Mouse (Mus musculus): ENCODE measurements around the gene Bcas3. TPM values are rescaled to one million over a fixed set of nuclear protein-coding genes. Genes with fewer than 3 reads are reported as not detected.

Gene Bcas3
- total RNA-seq, 1 experiment from 2014 or later: 19.2 TPM

- peak in 1 of 2 experiments; percentile 29; a peak in 1 of 4 replicates for ATAC-seq (replicated peaks in 1 of 2; ENCODE audit: insufficient read depth in 1 of 2, low FRiP score in 2 of 2, low TSS enrichment in 1 of 2, low read depth in 1 of 2, poor library complexity in 2 of 2, severe bottlenecking in 2 of 2)
These were observed 380.6 kb downstream of the Bcas3 start for GRCm38 (mm10) chr11:85733577-85733976.

DNA sequence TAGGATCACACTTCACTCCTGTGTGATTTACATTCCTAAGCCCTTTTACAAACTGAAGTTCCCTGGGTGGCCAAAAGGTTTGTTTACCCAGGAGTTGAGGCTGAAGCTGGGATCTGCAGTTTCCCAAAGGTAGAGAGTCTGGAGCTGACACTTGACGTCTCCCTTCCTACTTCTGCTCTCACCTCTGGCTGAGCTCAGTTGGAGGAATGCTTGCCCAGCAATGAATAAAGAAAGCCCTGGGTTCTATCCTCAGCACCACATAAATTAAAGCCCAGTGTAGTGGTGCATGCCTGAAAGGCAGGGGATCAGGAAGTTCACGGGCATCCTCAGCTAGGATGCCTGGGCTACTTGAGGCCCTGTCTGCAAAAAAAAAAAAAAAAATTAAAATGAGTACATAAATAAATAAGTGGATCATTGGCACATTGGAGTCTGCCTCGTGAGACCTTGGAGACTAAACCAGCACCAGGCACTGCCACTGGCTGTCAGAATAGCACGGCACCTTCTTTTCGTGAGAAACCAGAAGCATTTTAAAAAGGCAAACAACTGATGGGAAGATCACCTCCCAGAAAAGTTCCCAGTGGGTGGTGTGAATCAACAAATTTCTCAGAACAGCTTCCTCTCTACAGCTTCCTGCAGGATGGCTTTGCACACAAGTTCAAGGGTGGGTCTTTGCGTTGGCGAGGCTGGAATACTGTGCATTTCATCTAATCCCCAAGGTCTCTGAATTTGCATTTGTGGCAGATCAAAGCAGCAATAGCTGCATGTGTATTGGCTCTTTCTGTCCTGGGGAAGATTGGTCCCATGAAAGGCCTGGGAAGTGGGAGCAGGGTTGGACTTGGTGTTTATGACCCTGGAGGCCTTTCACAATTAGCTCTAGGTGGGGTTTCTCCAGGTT, 381.6 kb downstream of the Bcas3 start:
- ATAC-seq (replicated peaks in 1 of 2; ENCODE audit: insufficient read depth in 1 of 2, low FRiP score in 2 of 2, low TSS enrichment in 1 of 2, low read depth in 1 of 2, poor library complexity in 2 of 2, severe bottlenecking in 2 of 2): no peak

- ATAC-seq (replicated peaks in 1 of 2; ENCODE audit: insufficient read depth in 1 of 2, low FRiP score in 2 of 2, low TSS enrichment in 1 of 2, low read depth in 1 of 2, poor library complexity in 2 of 2, severe bottlenecking in 2 of 2): no peak
These were observed 384.3 kb downstream of the Bcas3 start for GRCm38 (mm10) chr11:85737227-85737626.

DNA sequence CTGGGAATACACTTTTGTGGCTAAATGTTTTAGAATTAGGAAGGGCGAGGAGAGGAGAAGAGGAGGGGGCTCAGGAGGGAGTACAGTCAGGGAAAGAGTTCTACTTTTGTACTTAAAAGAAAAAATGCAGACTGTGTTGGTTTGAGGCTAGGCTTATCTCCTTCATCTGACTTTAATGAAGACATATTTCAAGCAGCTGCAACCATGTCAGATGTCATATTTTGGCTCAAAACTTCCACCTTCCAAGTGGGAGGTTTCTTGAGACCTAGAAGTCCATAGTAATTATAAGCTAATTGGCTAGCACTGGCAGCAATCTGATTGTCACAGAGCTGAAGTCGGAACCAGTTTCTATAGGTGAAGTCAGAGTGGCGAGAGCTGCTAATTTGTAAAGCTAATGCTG, 384.9 kb downstream of the Bcas3 start:
- ATAC-seq (replicated peaks in 1 of 2; ENCODE audit: insufficient read depth in 1 of 2, low FRiP score in 2 of 2, low TSS enrichment in 1 of 2, low read depth in 1 of 2, poor library complexity in 2 of 2, severe bottlenecking in 2 of 2): no peak

- ATAC-seq (replicated peaks in 1 of 2; ENCODE audit: insufficient read depth in 1 of 2, low FRiP score in 2 of 2, low TSS enrichment in 1 of 2, low read depth in 1 of 2, poor library complexity in 2 of 2, severe bottlenecking in 2 of 2): no peak
These were observed 385.6 kb downstream of the Bcas3 start for GRCm38 (mm10) chr11:85738585-85738984.

- ATAC-seq (replicated peaks in 1 of 2; ENCODE audit: insufficient read depth in 1 of 2, low FRiP score in 2 of 2, low TSS enrichment in 1 of 2, low read depth in 1 of 2, poor library complexity in 2 of 2, severe bottlenecking in 2 of 2): no peak
These were observed 386.5 kb downstream of the Bcas3 start for GRCm38 (mm10) chr11:85739266-85739977.

DNA sequence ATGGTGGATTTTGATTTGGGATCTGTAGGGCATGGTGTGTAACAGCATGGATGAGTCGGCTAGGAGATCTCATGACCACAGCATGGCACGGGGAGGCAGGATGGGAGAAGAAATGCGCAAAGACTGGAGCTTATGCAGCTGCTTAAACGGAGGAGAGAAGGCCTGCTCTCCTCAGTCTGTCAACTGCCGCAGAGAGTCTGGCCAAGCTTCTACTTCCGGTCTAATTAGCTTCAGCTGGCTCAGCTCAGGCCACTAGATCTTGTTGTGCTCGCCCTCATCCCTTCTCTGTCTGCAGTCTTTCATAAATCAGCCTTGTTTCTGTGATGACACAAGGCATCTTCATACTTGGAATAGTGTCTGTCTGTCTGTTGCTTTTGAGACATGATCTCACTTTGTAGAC, 393.4 kb downstream of the Bcas3 start:
- no peak for ATAC-seq (replicated peaks in 1 of 2; ENCODE audit: insufficient read depth in 1 of 2, low FRiP score in 2 of 2, low TSS enrichment in 1 of 2, low read depth in 1 of 2, poor library complexity in 2 of 2, severe bottlenecking in 2 of 2)

GRCm38 (mm10) chr11:85748891-85749290, 395.9 kb downstream of the Bcas3 start:
- no peak for ATAC-seq (replicated peaks in 1 of 2; ENCODE audit: insufficient read depth in 1 of 2, low FRiP score in 2 of 2, low TSS enrichment in 1 of 2, low read depth in 1 of 2, poor library complexity in 2 of 2, severe bottlenecking in 2 of 2)

DNA sequence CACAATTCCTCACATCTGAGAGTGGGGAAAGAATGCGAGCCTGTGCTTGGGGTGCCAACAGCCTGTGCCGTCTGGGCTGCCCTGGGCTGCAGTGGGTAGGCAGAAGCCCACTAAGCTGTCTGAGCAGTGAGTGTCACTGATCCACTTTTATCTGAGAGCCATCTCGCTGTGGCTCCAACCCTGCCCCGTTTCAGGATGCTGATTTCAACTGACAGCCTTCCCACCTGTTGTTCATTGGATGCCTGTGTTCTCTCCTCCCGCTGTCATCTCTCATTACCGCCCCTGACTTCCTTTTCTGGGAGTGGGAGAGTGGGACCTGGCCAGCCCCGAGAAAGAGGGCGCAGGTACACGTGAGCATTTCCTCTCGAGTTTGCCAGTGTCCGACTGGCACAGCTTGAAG, 398.2 kb downstream of the Bcas3 start:
- no peak for ATAC-seq (replicated peaks in 1 of 2; ENCODE audit: insufficient read depth in 1 of 2, low FRiP score in 2 of 2, low TSS enrichment in 1 of 2, low read depth in 1 of 2, poor library complexity in 2 of 2, severe bottlenecking in 2 of 2)

- no peak for ATAC-seq (replicated peaks in 1 of 2; ENCODE audit: insufficient read depth in 1 of 2, low FRiP score in 2 of 2, low TSS enrichment in 1 of 2, low read depth in 1 of 2, poor library complexity in 2 of 2, severe bottlenecking in 2 of 2)
These were observed 401.9 kb downstream of the Bcas3 start for GRCm38 (mm10) chr11:85754631-85755502.

- no peak for ATAC-seq (replicated peaks in 1 of 2; ENCODE audit: insufficient read depth in 1 of 2, low FRiP score in 2 of 2, low TSS enrichment in 1 of 2, low read depth in 1 of 2, poor library complexity in 2 of 2, severe bottlenecking in 2 of 2)
These were observed 402.6 kb downstream of the Bcas3 start for GRCm38 (mm10) chr11:85755503-85756044.

DNA sequence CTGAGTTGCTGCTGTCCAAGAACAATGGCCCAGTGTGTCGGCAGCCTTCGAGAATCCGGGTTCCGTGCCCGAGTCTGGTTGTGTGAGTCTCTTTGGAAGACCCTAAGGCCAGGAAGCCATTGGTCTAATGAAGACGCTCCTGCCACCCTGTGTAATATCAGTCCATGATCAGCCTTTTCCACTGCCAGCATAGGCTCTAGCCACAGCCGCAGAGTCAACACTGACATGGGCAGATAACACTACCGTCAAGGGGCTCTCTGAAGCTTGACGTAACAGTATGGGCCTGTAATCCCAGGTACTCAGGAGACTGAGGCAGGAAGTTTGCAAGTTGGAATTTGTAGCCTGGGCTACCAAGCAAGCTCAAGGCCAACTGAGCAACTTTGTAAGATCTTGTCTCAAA, 405.9 kb downstream of the Bcas3 start:
- ATAC-seq (replicated peaks in 1 of 2; ENCODE audit: insufficient read depth in 1 of 2, low FRiP score in 2 of 2, low TSS enrichment in 1 of 2, low read depth in 1 of 2, poor library complexity in 2 of 2, severe bottlenecking in 2 of 2): no peak

DNA sequence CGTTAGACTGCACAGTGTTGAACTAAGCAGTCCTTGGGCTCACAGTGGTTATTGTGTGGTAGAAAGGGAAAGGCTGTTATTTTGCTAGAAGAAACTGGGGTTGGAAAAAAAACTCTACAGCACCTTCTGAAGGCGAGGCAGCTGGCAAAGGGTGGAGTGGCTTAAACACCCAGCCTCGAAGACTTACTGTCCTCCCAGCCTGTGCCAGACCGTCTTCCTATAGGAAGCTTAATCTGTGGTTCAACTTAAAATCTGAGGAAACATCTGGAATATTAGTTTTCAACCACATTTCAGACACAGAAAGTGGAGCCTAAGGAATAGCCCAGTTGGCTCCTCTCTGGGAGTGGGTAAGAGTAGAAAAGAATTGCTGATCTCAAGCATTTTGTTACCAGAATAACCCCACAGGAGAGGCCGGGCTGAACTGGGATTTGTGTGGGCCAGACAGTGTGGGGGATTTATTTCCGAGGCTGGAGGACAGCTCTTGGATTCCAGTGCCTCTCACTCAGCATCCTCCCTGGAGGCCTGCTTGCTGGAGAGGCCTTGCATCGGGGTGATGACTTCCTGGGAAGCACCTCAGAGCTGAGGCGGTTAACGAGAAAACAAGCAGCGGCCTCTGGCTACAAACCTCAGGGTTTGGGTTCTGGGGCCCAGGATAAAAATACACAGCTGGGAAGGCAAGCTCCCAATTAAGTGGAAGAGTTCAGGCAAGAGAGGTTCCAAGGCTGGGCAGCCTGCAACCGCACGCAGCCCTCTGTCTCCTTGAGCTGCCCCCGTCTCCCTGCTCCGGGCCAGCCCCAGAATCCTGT, 406.9 kb downstream of the Bcas3 start:
- no peak for ATAC-seq (replicated peaks in 1 of 2; ENCODE audit: insufficient read depth in 1 of 2, low FRiP score in 2 of 2, low TSS enrichment in 1 of 2, low read depth in 1 of 2, poor library complexity in 2 of 2, severe bottlenecking in 2 of 2)

GRCm38 (mm10) chr11:85760486-85761141, 407.6 kb downstream of the Bcas3 start:
- ATAC-seq (replicated peaks in 1 of 2; ENCODE audit: insufficient read depth in 1 of 2, low FRiP score in 2 of 2, low TSS enrichment in 1 of 2, low read depth in 1 of 2, poor library complexity in 2 of 2, severe bottlenecking in 2 of 2): peak in 1 of 2 experiments; percentile 17; a peak in 1 of 4 replicates

- ATAC-seq (replicated peaks in 1 of 2; ENCODE audit: insufficient read depth in 1 of 2, low FRiP score in 2 of 2, low TSS enrichment in 1 of 2, low read depth in 1 of 2, poor library complexity in 2 of 2, severe bottlenecking in 2 of 2): no peak
These were observed 408.2 kb downstream of the Bcas3 start for GRCm38 (mm10) chr11:85761170-85761569.

- ATAC-seq (replicated peaks in 1 of 2; ENCODE audit: insufficient read depth in 1 of 2, low FRiP score in 2 of 2, low TSS enrichment in 1 of 2, low read depth in 1 of 2, poor library complexity in 2 of 2, severe bottlenecking in 2 of 2): no peak
These were observed 410.7 kb downstream of the Bcas3 start for GRCm38 (mm10) chr11:85763655-85764054.

Data from hematopoietic stem cell, adult 5-6 weeks (primary cell).